Comparison of ENCODE assay signal across 29 mouse cellular contexts in the genomic region with DNA sequence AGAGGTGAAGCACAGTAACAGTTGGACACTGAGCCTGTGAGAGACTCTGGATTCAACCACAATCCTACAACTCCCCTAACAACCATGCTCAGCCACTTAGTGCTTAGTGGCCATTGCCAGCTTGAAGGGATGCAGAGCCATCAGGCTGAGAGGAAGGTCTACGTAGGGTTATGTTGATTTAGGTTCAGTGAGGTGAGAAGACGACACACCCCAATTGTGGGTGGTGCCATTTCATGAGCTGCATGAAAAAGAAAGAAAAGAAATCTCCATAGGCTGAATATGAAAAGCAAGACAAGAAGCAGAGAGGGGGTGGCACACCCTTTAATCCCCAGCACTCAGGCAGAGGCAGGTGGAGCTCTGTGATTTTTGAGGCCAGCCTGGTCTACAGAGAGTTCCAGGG. TPM values are rescaled to one million over a fixed set of nuclear protein-coding genes. Genes with fewer than 3 reads are reported as not detected.
"Had no signal": no experiment of that assay in that cellular context is flagged by ENCODE, and none has a peak within 500 bp of the region (broad histone marks: within the 10 kb centered on the region; RNA-seq: fewer than 3 reads in every experiment).

No protein-coding gene starts in this region.

- DNase-seq: kidney, adult 18-20 months; kidney, adult 9 months; kidney, postnatal 14 days; kidney, postnatal 4 days; liver; lung, adult 18-20 months; lung, postnatal 10 days; lung, postnatal 36 days; retina, postnatal 1 day; thymus, postnatal 25 days had no signal

- H3K36me3 ChIP-seq: limb, embryonic 10.5 days; limb, embryonic 13.5 days; liver, embryonic 12.5 days; liver, embryonic 15.5 days; lung, embryonic 15.5 days; midbrain, embryonic 12.5 days; stomach, embryonic 15.5 days had no signal

- H3K4me1 ChIP-seq: liver, embryonic 12.5 days; liver, embryonic 15.5 days; lung, embryonic 15.5 days; midbrain, embryonic 12.5 days; stomach, embryonic 15.5 days had no signal

- ATAC-seq: liver, embryonic 12.5 days; midbrain, embryonic 16.5 days had no signal

- H3K9me3 ChIP-seq: limb, embryonic 10.5 days; limb, embryonic 13.5 days; liver, embryonic 12.5 days; liver, embryonic 15.5 days; lung, embryonic 15.5 days; megakaryocyte, embryonic 14.5 days; midbrain, embryonic 12.5 days; stomach, embryonic 15.5 days had no signal

- H3K27ac ChIP-seq: limb, embryonic 10.5 days; liver, embryonic 12.5 days; lung, embryonic 15.5 days; midbrain, embryonic 12.5 days; stomach, embryonic 15.5 days had no signal

- H3K4me3 ChIP-seq: limb, embryonic 10.5 days; limb, embryonic 13.5 days; liver, embryonic 12.5 days; liver, embryonic 15.5 days; lung, embryonic 15.5 days; midbrain, embryonic 12.5 days; myocyte; stomach, embryonic 15.5 days had no signal

- H3K27me3 ChIP-seq: limb, embryonic 13.5 days; liver, embryonic 12.5 days; liver, embryonic 15.5 days; lung, embryonic 15.5 days; megakaryocyte, embryonic 14.5 days; midbrain, embryonic 12.5 days; stomach, embryonic 15.5 days had no signal

- H3K9ac ChIP-seq: limb, embryonic 13.5 days; liver, embryonic 12.5 days; liver, embryonic 15.5 days; lung, embryonic 15.5 days; midbrain, embryonic 12.5 days; stomach, embryonic 15.5 days had no signal

RNA-seq across cellular contexts. Expression of a gene that starts 43.4 kb away (rescaled TPM):
- total RNA-seq: layer of hippocampus, adult 18-20 months; layer of hippocampus, postnatal 14 days; left cerebral cortex, adult 18-20 months; left cerebral cortex, postnatal 25 days; monocyte, adult 5-6 weeks had no signal
- polyA plus RNA-seq: kidney, embryonic 16.5 days; limb, embryonic 10.5 days; limb, embryonic 13.5 days; liver, embryonic 15.5 days; lung, embryonic 15.5 days; midbrain, embryonic 12.5 days; midbrain, embryonic 16.5 days; neural tube, embryonic 11.5 days; neural tube, embryonic 14.5 days; stomach, embryonic 15.5 days; thymus, postnatal 0 days had no signal
